Mouse (Mus musculus) intestine, postnatal 0 days (tissue): ENCODE measurements around the gene Slc38a6. TPM values are rescaled to one million over a fixed set of nuclear protein-coding genes. Genes with fewer than 3 reads are reported as not detected.

Experiments
- ATAC-seq: fragments of 200-750 bp; cut with Nextera tagmentation; 2 replicates; pipeline ENCODE4 v1.8.0; 2017; ENCODE audit warnings: mild to moderate bottlenecking, moderate TSS enrichment, moderate library complexity
- H3K27ac ChIP-seq: fragments of 300-500 bp; sonication (generic); 2 replicates; pipeline ENCODE4 v1.5.1; 2014; ENCODE audit warnings: mild to moderate bottlenecking, low read depth, low read length, moderate library complexity
- H3K27me3 ChIP-seq: fragments of 300-500 bp; sonication (generic); replicated peaks from 2 replicates; pipeline ENCODE4 v1.6.1; 2014; ENCODE audit warnings: low read length, mixed read lengths; ENCODE audit not compliant: control insufficient read depth, insufficient read depth
- H3K36me3 ChIP-seq: fragments of 300-500 bp; sonication (generic); 2 replicates; pipeline ENCODE4 v1.6.1; 2014; ENCODE audit warnings: mild to moderate bottlenecking, moderate library complexity; ENCODE audit not compliant: control insufficient read depth, insufficient read depth
- H3K4me1 ChIP-seq: fragments of 300-500 bp; sonication (generic); replicated peaks from 2 replicates; pipeline ENCODE4 v1.6.1; 2014; ENCODE audit warnings: antibody characterized with exemption, low read length, mixed read lengths; ENCODE audit not compliant: control insufficient read depth, insufficient read depth
- H3K4me2 ChIP-seq: fragments of 300-500 bp; sonication (generic); replicated peaks from 2 replicates; pipeline ENCODE4 v1.6.1; 2014; ENCODE audit warnings: low read depth, mild to moderate bottlenecking, moderate library complexity
- H3K4me3 ChIP-seq: fragments of 300-500 bp; sonication (generic); 2 replicates; pipeline ENCODE4 v1.5.1; 2014; ENCODE audit warnings: low read depth, low read length
- H3K9ac ChIP-seq: fragments of 300-500 bp; sonication (generic); 2 replicates; pipeline ENCODE4 v1.6.1; 2014; ENCODE audit warnings: mild to moderate bottlenecking, low read depth, low read length
- H3K9me3 ChIP-seq: fragments of 300-500 bp; sonication (generic); 2 replicates; pipeline ENCODE4 v1.6.1; 2016; ENCODE audit warnings: mixed run types; ENCODE audit not compliant: control insufficient read depth
- CTCF ChIP-seq: sonication (generic); IDR thresholded peaks from 2 replicates; pipeline ENCODE4 v1.5.1; 2016; ENCODE audit warnings: low read depth, mild to moderate bottlenecking, control low read depth, antibody characterized with exemption, moderate library complexity
- WGBS: fragments of 180-500 bp; shearing (Covaris S2); extraction: QIAGEN DNeasy Blood & Tissue Kit; methylation state at CpG from one replicate; pipeline ENCODE4 v1.1.7; 2014; 5-methylcytosine and 5-hydroxymethylcytosine counted together
- polyA plus RNA-seq: library from polyadenylated mRNA; unstranded; fragments of >200 nt; fragmentation: Nextera tagmentation; extraction: Ambion mirVana; gene quantifications from 2 replicates; pipeline ENCODE4 v1.2.1, GENCODE M21; 2015

Slc38a6 gene
- polyA plus RNA-seq, 1 experiment from 2014 or later, result 19.2 TPM

- 71% methylated on average over 4 of the region's 4 CpGs for WGBS
- TF ChIP-seq CTCF, result no peak
- Histone ChIP-seq H3K27me3 (no peaks in the 10 kb centered on the region), H3K9me3 (no peaks in the 10 kb centered on the region), H3K4me3 (no peak overlapping the region), H3K9ac (no peak overlapping the region), H3K36me3 (no peaks in the 10 kb centered on the region; the same call in 1 of the 2 replicates), H3K4me2 (no peak overlapping the region), H3K4me1 (no peaks in the 10 kb centered on the region), H3K27ac (no peak overlapping the region)
- no peak for ATAC-seq
Measured at GRCm38 (mm10) chr12:73304636-73305035, 18.1 kb downstream of the Slc38a6 start.

- H3K36me3 ChIP-seq, result no peaks in the 10 kb centered on the region
- H3K9ac ChIP-seq, result no peak overlapping the region
- H3K27ac ChIP-seq, result no peak overlapping the region
- no peak overlapping the region for H3K4me3 ChIP-seq
- no peaks in the 10 kb centered on the region for H3K27me3 ChIP-seq
- no peaks in the 10 kb centered on the region for H3K9me3 ChIP-seq
- TF ChIP-seq CTCF, result no peak
- no peaks in the 10 kb centered on the region for H3K4me1 ChIP-seq
- H3K4me2 ChIP-seq, result no peak overlapping the region
- ATAC-seq, result no peak
- 86% methylated on average over 4 of the region's 4 CpGs for WGBS
Measured at GRCm38 (mm10) chr12:73307750-73308149, 21.2 kb downstream of the Slc38a6 start.

GRCm38 (mm10) chr12:73308711-73309110 is 22.1 kb downstream of the Slc38a6 start:
- Histone ChIP-seq H3K4me1 (no peaks in the 10 kb centered on the region), H3K27me3 (no peaks in the 10 kb centered on the region), H3K36me3 (no peaks in the 10 kb centered on the region), H3K9me3 (no peaks in the 10 kb centered on the region), H3K4me3 (no peak overlapping the region), H3K9ac (no peak overlapping the region), H3K4me2 (no peak overlapping the region), H3K27ac (no peak overlapping the region)
- 80% methylated on average over 2 of the region's 2 CpGs for WGBS
- no peak for TF ChIP-seq CTCF
- no peak for ATAC-seq

- no peak overlapping the region for H3K9ac ChIP-seq
- H3K4me1 ChIP-seq, result no peaks in the 10 kb centered on the region
- ATAC-seq, result no peak
- H3K4me3 ChIP-seq, result no peak overlapping the region
- no peaks in the 10 kb centered on the region for H3K9me3 ChIP-seq
- H3K27ac ChIP-seq, result no peak overlapping the region
- TF ChIP-seq CTCF, result no peak
- no peaks in the 10 kb centered on the region for H3K27me3 ChIP-seq
- H3K36me3 ChIP-seq, result peaks cover 8% of the 10 kb centered on the region
- H3K4me2 ChIP-seq, result no peak overlapping the region
- WGBS, result 92% methylated on average over 7 of the region's 7 CpGs
Measured at GRCm38 (mm10) chr12:73317706-73318686, 31.4 kb downstream of the Slc38a6 start.

GRCm38 (mm10) chr12:73324180-73324586 is 37.6 kb downstream of the Slc38a6 start:
- no peak overlapping the region for H3K4me2 ChIP-seq
- H3K36me3 ChIP-seq, result no peaks in the 10 kb centered on the region; the same call in 1 of the 2 replicates
- no peak overlapping the region for H3K4me3 ChIP-seq
- H3K9ac ChIP-seq, result no peak overlapping the region
- no peaks in the 10 kb centered on the region for H3K27me3 ChIP-seq
- no peaks in the 10 kb centered on the region for H3K9me3 ChIP-seq
- H3K27ac ChIP-seq, result no peak overlapping the region
- no peaks in the 10 kb centered on the region for H3K4me1 ChIP-seq
- 85% methylated on average over 8 of the region's 8 CpGs for WGBS
- TF ChIP-seq CTCF, result no peak
- ATAC-seq, result no peak

GRCm38 (mm10) chr12:73324742-73325141 is 38.2 kb downstream of the Slc38a6 start:
- no peak overlapping the region for H3K9ac ChIP-seq
- no peak for ATAC-seq
- H3K9me3 ChIP-seq, result no peaks in the 10 kb centered on the region

More at GRCm38 (mm10) chr12:73324742-73325141, 38.2 kb downstream of the Slc38a6 start:
- Histone ChIP-seq H3K36me3 (no peaks in the 10 kb centered on the region; the same call in 1 of the 2 replicates), H3K27me3 (no peaks in the 10 kb centered on the region), H3K4me1 (no peaks in the 10 kb centered on the region), H3K4me2 (no peak overlapping the region), H3K27ac (no peak overlapping the region), H3K4me3 (no peak overlapping the region)
- 86% methylated on average over 1 of the region's 1 CpGs for WGBS
- peak; percentile 62 for TF ChIP-seq CTCF
